Mouse (Mus musculus): ENCODE results near the gene Gm572. TPM values are rescaled to one million over a fixed set of nuclear protein-coding genes. Genes with fewer than 3 reads are reported as not detected.

The Gm572 gene
- polyA plus RNA-seq, 1 experiment from 2014 or later, result not detected

DNA sequence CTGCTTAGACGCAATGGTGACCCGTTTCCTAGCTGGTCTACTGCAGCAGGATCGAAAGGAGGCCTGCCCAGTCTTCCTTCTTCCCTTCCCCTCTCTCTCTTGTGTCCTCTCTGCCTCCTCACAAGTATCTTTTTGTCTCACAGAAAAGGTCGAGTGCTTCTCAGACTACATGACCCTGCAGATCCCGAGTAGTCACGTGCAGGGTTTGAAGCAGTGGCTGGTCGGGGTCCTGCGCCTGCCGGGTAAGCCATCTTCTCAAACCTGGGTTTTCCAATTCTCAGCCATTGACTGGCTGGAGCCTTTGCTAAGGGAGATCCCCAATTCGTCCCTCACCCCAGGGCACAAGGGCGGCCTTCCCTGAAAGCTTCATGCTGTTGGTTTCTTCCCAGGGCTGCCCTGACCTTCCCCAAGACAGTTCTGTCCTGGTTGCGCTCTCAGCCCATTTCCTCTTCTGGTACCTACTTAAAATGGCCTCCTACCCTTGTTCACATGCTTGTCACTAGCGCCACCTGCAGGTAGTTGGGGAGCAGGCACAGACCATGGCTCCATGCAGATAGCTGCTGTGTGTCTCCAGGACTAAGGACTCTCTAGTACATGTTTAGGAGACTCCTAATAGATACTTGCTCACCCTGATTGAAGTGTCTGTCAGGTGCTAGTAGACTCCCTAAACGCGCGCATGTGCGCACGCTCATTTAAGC lies 11.7 kb downstream of the Gm572 start:
- TF ChIP-seq EP300 (IDR thresholded peaks at IDR 0.05; ENCODE audit: low read depth), result no peak
- TF ChIP-seq CTCF (IDR thresholded peaks at IDR 0.05; ENCODE audit: low read depth), result peak; percentile 74
- Histone ChIP-seq H3K9ac (replicated peaks) (no peak overlapping the region), H3K36me3 (replicated peaks; ENCODE audit: insufficient read depth, low read length) (no peaks in the 10 kb centered on the region), H3K4me3 (ENCODE audit: low read depth, low read length) (no peak overlapping the region), H3K4me2 (ENCODE audit: low read depth, low read length) (no peak overlapping the region), H3K9me3 (ENCODE audit: low read length) (no peaks in the 10 kb centered on the region), H3K27me3 (ENCODE audit: insufficient read depth, low read length) (no peaks in the 10 kb centered on the region), H3K27ac (ENCODE audit: low read depth) (no peak overlapping the region), H3K4me1 (ENCODE audit: insufficient read depth) (no peaks in the 10 kb centered on the region)
- ATAC-seq (peak; percentile 53; the same call in 1 of the 2 replicates), DNase-seq (peak; percentile 67)
- WGBS (ENCODE audit: insufficient replicate concordance), result 84% methylated on average over 18 of the region's 18 CpGs

DNA sequence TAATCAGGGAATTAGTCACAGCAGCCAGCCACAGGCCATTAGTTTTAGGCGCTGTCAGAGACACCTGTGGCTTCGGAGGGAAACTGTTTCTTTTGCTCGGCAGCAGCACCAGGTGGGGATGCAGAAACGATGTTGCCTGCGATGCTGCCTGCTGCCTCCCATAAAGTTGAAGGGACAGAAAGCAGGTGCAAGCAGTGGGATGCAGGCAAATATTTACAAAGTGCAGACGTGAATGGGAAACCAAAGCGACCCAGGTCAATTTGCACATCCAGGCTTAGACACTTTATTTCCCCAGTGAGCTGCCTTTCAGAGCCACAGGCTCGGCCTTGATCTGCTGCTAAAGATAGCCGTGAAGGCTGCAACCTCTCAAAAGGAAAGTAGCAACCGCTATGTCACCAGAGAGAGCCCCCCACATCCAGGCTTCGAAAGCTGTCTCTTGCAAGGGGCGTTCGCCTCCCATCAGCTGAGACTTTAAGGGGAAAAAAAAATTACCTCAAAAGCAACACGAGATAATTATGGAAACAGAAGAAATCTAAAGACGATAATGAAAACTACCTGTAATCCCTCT lies 13.7 kb downstream of the Gm572 start:
- Histone ChIP-seq H3K4me2 (ENCODE audit: low read depth, low read length) (no peak overlapping the region), H3K9me3 (ENCODE audit: low read length) (no peaks in the 10 kb centered on the region), H3K4me1 (ENCODE audit: insufficient read depth) (no peaks in the 10 kb centered on the region), H3K9ac (replicated peaks) (no peak overlapping the region), H3K27me3 (ENCODE audit: insufficient read depth, low read length) (no peaks in the 10 kb centered on the region), H3K4me3 (ENCODE audit: low read depth, low read length) (no peak overlapping the region), H3K27ac (ENCODE audit: low read depth) (no peak overlapping the region), H3K36me3 (replicated peaks; ENCODE audit: insufficient read depth, low read length) (no peaks in the 10 kb centered on the region)
- no peak for ATAC-seq
- 36% methylated on average over 15 of the region's 15 CpGs for WGBS (ENCODE audit: insufficient replicate concordance)
- DNase-seq, result no peak
- TF ChIP-seq CTCF (IDR thresholded peaks at IDR 0.05; ENCODE audit: low read depth) (no peak), EP300 (IDR thresholded peaks at IDR 0.05; ENCODE audit: low read depth) (no peak)

DNA sequence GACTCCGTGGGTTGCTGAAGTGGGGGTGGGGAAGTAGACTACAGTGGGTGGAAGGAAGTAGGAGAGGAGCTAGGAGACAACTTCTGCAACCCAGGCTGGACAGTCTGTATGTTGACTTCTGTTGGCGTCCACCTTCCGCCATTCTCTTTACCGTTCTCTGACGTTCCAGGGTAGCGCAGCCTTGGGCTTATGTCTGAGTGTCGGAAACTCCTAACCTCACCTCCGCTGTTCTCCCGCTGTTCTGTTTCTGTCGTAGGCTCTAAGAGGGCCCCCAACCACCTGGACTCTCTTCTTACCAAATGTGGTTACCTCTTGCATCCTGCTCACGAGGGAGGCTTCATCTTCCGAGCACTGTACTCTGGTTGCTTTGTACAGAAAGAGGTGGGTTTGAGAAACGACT lies 14.7 kb downstream of the Gm572 start:
- H3K4me2 ChIP-seq (ENCODE audit: low read depth, low read length), result no peak overlapping the region
- no peak for DNase-seq
- no peak overlapping the region for H3K4me3 ChIP-seq (ENCODE audit: low read depth, low read length)
- no peak for TF ChIP-seq EP300 (IDR thresholded peaks at IDR 0.05; ENCODE audit: low read depth)
- H3K9ac ChIP-seq (replicated peaks), result no peak overlapping the region
- no peaks in the 10 kb centered on the region for H3K4me1 ChIP-seq (ENCODE audit: insufficient read depth)
- peaks cover 4% of the 10 kb centered on the region; the same call in 1 of the 2 replicates for H3K27me3 ChIP-seq (ENCODE audit: insufficient read depth, low read length)
- no peaks in the 10 kb centered on the region for H3K36me3 ChIP-seq (replicated peaks; ENCODE audit: insufficient read depth, low read length)
- no peak overlapping the region for H3K27ac ChIP-seq (ENCODE audit: low read depth)
- 61% methylated on average over 13 of the region's 13 CpGs for WGBS (ENCODE audit: insufficient replicate concordance)
- no peak for ATAC-seq
- H3K9me3 ChIP-seq (ENCODE audit: low read length), result no peaks in the 10 kb centered on the region

DNA sequence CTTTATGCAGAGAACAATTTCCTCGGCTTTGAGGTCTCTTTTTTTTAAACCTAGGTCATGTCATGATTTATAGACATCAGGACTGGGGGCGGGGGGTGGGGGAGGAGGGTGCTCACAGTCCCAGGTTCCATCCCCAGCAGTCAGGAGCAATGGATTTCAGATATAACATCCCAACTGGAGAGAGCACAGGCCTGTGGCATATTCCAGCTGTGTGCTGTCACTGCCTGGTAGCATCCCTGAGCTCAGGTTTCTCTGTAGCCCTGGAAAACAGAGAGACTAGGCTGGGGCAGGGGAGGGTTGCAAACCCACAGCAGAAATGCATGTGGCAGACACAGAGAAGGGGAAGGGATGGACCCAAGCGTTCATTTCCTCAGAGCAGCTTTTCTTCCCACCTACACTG lies 17.1 kb downstream of the Gm572 start:
- TF ChIP-seq CTCF (IDR thresholded peaks at IDR 0.05; ENCODE audit: low read depth) (no peak), EP300 (IDR thresholded peaks at IDR 0.05; ENCODE audit: low read depth) (no peak)
- DNase-seq, result no peak
- WGBS (ENCODE audit: insufficient replicate concordance), result 42% methylated on average over 3 of the region's 3 CpGs

DNA sequence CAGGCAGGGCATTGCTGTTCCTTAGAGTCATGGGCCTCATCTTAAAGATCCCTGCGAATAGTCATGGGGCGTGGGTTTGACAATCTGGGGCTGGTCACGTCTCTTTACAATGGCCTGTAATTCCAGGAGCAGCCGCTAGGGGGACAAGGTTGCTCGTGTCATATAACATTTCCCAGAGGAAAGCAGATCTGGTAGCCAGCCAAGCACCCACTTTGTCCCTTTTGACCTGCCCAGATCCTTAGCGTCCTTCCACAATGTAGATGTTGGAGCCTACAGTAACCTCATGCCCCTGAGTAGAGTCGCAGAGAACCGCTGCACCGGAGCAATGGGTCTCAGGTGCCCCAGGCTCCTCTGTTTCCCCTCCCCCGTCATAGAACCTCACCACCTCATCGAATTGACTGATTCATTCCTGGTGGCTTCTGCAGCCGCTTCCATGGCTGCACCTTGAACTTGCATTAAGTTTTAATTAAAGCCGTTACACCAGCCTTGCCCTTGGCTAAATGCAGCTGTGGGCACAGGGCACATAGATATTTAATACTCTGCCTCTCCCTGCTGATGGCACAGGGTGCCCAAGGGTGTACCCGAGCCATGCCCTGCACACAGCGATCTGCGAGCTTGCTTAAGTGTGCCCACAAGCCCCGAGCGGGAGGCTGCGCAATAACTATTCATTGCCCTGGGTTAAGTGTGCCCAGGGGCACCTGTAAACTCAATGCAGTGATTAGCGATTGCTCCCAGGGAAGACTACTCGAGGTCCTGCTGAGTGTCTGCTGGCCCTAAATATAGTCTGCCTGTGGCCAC lies 19.2 kb downstream of the Gm572 start:
- no peak for ATAC-seq
- H3K4me2 ChIP-seq (ENCODE audit: low read depth, low read length), result peak overlapping the region; percentile 41
- WGBS (ENCODE audit: insufficient replicate concordance), result 31% methylated on average over 21 of the region's 21 CpGs

More for the DNA sequence above, 17.1 kb downstream of the Gm572 start:
- Histone ChIP-seq H3K9me3 (ENCODE audit: low read length) (no peaks in the 10 kb centered on the region), H3K9ac (replicated peaks) (no peak overlapping the region), H3K4me3 (ENCODE audit: low read depth, low read length) (no peak overlapping the region), H3K27me3 (ENCODE audit: insufficient read depth, low read length) (peaks cover 4% of the 10 kb centered on the region; the same call in 1 of the 2 replicates), H3K27ac (ENCODE audit: low read depth) (no peak overlapping the region), H3K4me1 (ENCODE audit: insufficient read depth) (no peaks in the 10 kb centered on the region), H3K36me3 (replicated peaks; ENCODE audit: insufficient read depth, low read length) (no peaks in the 10 kb centered on the region), H3K4me2 (ENCODE audit: low read depth, low read length) (no peak overlapping the region)
- ATAC-seq, result no peak

DNA sequence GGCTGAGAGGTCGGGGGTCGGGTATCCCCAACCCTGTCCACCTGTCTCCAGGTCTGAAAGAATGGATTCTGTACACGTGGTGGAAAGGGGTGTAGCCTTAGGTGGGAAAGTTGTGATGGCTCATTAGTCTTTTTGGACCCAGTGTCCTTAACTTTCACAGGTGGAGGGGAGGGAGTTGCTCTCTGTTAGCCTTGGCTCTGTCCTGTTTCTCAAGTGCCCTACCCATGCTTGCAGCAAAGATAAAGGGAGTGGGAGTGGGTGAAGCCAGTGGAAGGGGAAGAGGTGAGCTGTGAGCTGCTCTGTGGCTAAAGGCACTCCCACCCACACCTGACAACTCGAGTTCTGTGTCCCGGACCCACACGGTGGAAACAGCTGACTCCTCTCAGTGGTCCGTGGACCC lies 20.2 kb downstream of the Gm572 start:
- no peak overlapping the region for H3K27ac ChIP-seq (ENCODE audit: low read depth)
- H3K9me3 ChIP-seq (ENCODE audit: low read length), result no peaks in the 10 kb centered on the region
- no peak overlapping the region for H3K4me2 ChIP-seq (ENCODE audit: low read depth, low read length)
- no peak overlapping the region for H3K9ac ChIP-seq (replicated peaks)
- DNase-seq (no peak), ATAC-seq (no peak)
- 63% methylated on average over 7 of the region's 7 CpGs for WGBS (ENCODE audit: insufficient replicate concordance)
- peaks cover 4% of the 10 kb centered on the region; the same call in 1 of the 2 replicates for H3K27me3 ChIP-seq (ENCODE audit: insufficient read depth, low read length)
- H3K36me3 ChIP-seq (replicated peaks; ENCODE audit: insufficient read depth, low read length), result no peaks in the 10 kb centered on the region
- H3K4me1 ChIP-seq (ENCODE audit: insufficient read depth), result no peaks in the 10 kb centered on the region
- no peak overlapping the region for H3K4me3 ChIP-seq (ENCODE audit: low read depth, low read length)
- TF ChIP-seq EP300 (IDR thresholded peaks at IDR 0.05; ENCODE audit: low read depth) (no peak), CTCF (IDR thresholded peaks at IDR 0.05; ENCODE audit: low read depth) (no peak)

More for the DNA sequence above, 19.2 kb downstream of the Gm572 start:
- H3K27me3 ChIP-seq (ENCODE audit: insufficient read depth, low read length), result peaks cover 4% of the 10 kb centered on the region; the same call in 1 of the 2 replicates
- no peak overlapping the region for H3K4me3 ChIP-seq (ENCODE audit: low read depth, low read length)
- TF ChIP-seq CTCF (IDR thresholded peaks at IDR 0.05; ENCODE audit: low read depth), result peak; percentile 90
- no peak for TF ChIP-seq EP300 (IDR thresholded peaks at IDR 0.05; ENCODE audit: low read depth)
- no peaks in the 10 kb centered on the region for H3K36me3 ChIP-seq (replicated peaks; ENCODE audit: insufficient read depth, low read length)
- no peaks in the 10 kb centered on the region for H3K9me3 ChIP-seq (ENCODE audit: low read length)
- H3K9ac ChIP-seq (replicated peaks), result no peak overlapping the region
- peak; percentile 81 for DNase-seq
- no peaks in the 10 kb centered on the region for H3K4me1 ChIP-seq (ENCODE audit: insufficient read depth)
- no peak overlapping the region for H3K27ac ChIP-seq (ENCODE audit: low read depth)
